Mouse (Mus musculus) telencephalon, adult 2 months (tissue): Measurements from ENCODE around the gene Pid1.

ENCODE experiments used
- DNase-seq: peaks from one replicate; pipeline ENCODE4 v3.0.0-alpha.2; 2011; ENCODE audit warnings: low read depth, low spot score

Gene Pid1

GRCm38 (mm10) chr1:84186756-84187437 is 177.1 kb downstream of the Pid1 start:
- DNase-seq, result no peak

GRCm38 (mm10) chr1:84177696-84178095 is 186.3 kb downstream of the Pid1 start:
- DNase-seq, result no peak

- no peak for DNase-seq
Measured at GRCm38 (mm10) chr1:84177033-84177432, 186.9 kb downstream of the Pid1 start.

- DNase-seq, result no peak
Measured at GRCm38 (mm10) chr1:84172941-84173340, 191.0 kb downstream of the Pid1 start.

GRCm38 (mm10) chr1:84157790-84158189 is 206.2 kb downstream of the Pid1 start:
- no peak for DNase-seq

GRCm38 (mm10) chr1:84155585-84155930 is 208.4 kb downstream of the Pid1 start:
- DNase-seq, result no peak

GRCm38 (mm10) chr1:84154725-84155584 is 209.0 kb downstream of the Pid1 start:
- no peak for DNase-seq

GRCm38 (mm10) chr1:84153943-84154342 is 210.0 kb downstream of the Pid1 start:
- DNase-seq, result no peak

GRCm38 (mm10) chr1:84141561-84141960 is 222.4 kb downstream of the Pid1 start:
- no peak for DNase-seq

- no peak for DNase-seq
Measured at GRCm38 (mm10) chr1:84132451-84132850, 231.5 kb downstream of the Pid1 start.

- DNase-seq, result no peak
Measured at GRCm38 (mm10) chr1:84131799-84132198, 232.2 kb downstream of the Pid1 start.

GRCm38 (mm10) chr1:84128510-84128909 is 235.5 kb downstream of the Pid1 start:
- DNase-seq, result peak; percentile 19

GRCm38 (mm10) chr1:84119306-84119705 is 244.7 kb downstream of the Pid1 start:
- DNase-seq, result no peak

- no peak for DNase-seq
Measured at GRCm38 (mm10) chr1:84106756-84107155, 257.2 kb downstream of the Pid1 start.

- no peak for DNase-seq
Measured at GRCm38 (mm10) chr1:84102052-84102451, 261.9 kb downstream of the Pid1 start.

GRCm38 (mm10) chr1:84097398-84097797 is 266.6 kb downstream of the Pid1 start:
- DNase-seq, result no peak

- DNase-seq, result no peak
Measured at GRCm38 (mm10) chr1:84093291-84093690, 270.7 kb downstream of the Pid1 start.

GRCm38 (mm10) chr1:84089664-84090063 is 274.3 kb downstream of the Pid1 start:
- DNase-seq, result no peak

- no peak for DNase-seq
Measured at GRCm38 (mm10) chr1:84087957-84088356, 276.0 kb downstream of the Pid1 start.

- no peak for DNase-seq
Measured at GRCm38 (mm10) chr1:84087325-84087724, 276.7 kb downstream of the Pid1 start.

- no peak for DNase-seq
Measured at GRCm38 (mm10) chr1:84086486-84086885, 277.5 kb downstream of the Pid1 start.

- DNase-seq, result no peak
Measured at GRCm38 (mm10) chr1:84085361-84085760, 278.6 kb downstream of the Pid1 start.

GRCm38 (mm10) chr1:84079566-84079965 is 284.4 kb downstream of the Pid1 start:
- DNase-seq, result no peak
